Mouse (Mus musculus) heart, embryonic 12.5 days (tissue): ENCODE data around the gene Atic. TPM values are rescaled to one million over a fixed set of nuclear protein-coding genes. Genes with fewer than 3 reads are reported as not detected.

ENCODE experiments used
- ATAC-seq: fragments of 200-750 bp; cut with Nextera tagmentation; 2 replicates; pipeline ENCODE4 v1.8.0; 2017; ENCODE audit warnings: moderate TSS enrichment, moderate library complexity; ENCODE audit not compliant: insufficient number of reproducible peaks, low FRiP score
- H3K27ac ChIP-seq: fragments of 300-500 bp; sonication (generic); 2 replicates; pipeline ENCODE4 v1.5.1; 2016; ENCODE audit warnings: mild to moderate bottlenecking, moderate library complexity; ENCODE audit not compliant: poor library complexity, severe bottlenecking
- H3K27me3 ChIP-seq: fragments of 300-500 bp; sonication (generic); replicated peaks from 2 replicates; pipeline ENCODE4 v1.6.1; 2016; ENCODE audit warnings: mild to moderate bottlenecking, moderate library complexity
- H3K36me3 ChIP-seq: fragments of 300-500 bp; sonication (generic); 2 replicates; pipeline ENCODE4 v1.6.1; 2016; ENCODE audit warnings: mild to moderate bottlenecking, moderate library complexity
- H3K4me1 ChIP-seq: fragments of 300-500 bp; sonication (generic); replicated peaks from 2 replicates; pipeline ENCODE4 v1.6.1; 2016; ENCODE audit warnings: mild to moderate bottlenecking
- H3K4me2 ChIP-seq: fragments of 300-500 bp; sonication (generic); 2 replicates; pipeline ENCODE4 v1.6.1; 2016; ENCODE audit warnings: mild to moderate bottlenecking, moderate library complexity
- H3K4me3 ChIP-seq: fragments of 300-500 bp; sonication (generic); 2 replicates; pipeline ENCODE4 v1.5.1; 2016; ENCODE audit warnings: mild to moderate bottlenecking
- H3K9ac ChIP-seq: fragments of 300-500 bp; sonication (generic); 2 replicates; pipeline ENCODE4 v1.6.1; 2016; ENCODE audit warnings: mild to moderate bottlenecking, moderate library complexity
- H3K9me3 ChIP-seq: fragments of 300-500 bp; sonication (generic); replicated peaks from 2 replicates; pipeline ENCODE4 v1.6.1; 2016; ENCODE audit warnings: mild to moderate bottlenecking, moderate library complexity
- WGBS: fragments of 180-500 bp; shearing (Covaris S2); methylation state at CpG from one replicate; pipeline ENCODE4 v1.1.7; 2016; 5-methylcytosine and 5-hydroxymethylcytosine counted together
- polyA plus RNA-seq: library from polyadenylated mRNA; unstranded; fragments of >200 nt; fragmentation: Nextera tagmentation; extraction: Ambion mirVana; gene quantifications from 2 replicates; pipeline ENCODE4 v1.2.1, GENCODE M21; 2016

The Atic gene
- polyA plus RNA-seq, 1 experiment from 2014 or later = 44.2 TPM

GRCm38 (mm10) chr1:71595365-71595764, 38.4 kb downstream of the Atic start:
- H3K27me3 ChIP-seq = no peaks in the 10 kb centered on the region
- H3K36me3 ChIP-seq = peaks cover 89% of the 10 kb centered on the region
- H3K9me3 ChIP-seq = no peaks in the 10 kb centered on the region
- no peaks in the 10 kb centered on the region for H3K4me1 ChIP-seq
- no peak overlapping the region for H3K4me3 ChIP-seq
- no peak for ATAC-seq
- no peak overlapping the region for H3K27ac ChIP-seq
- no peak overlapping the region for H3K4me2 ChIP-seq
- no peak overlapping the region for H3K9ac ChIP-seq
- WGBS = 84% methylated on average over 4 of the region's 4 CpGs

GRCm38 (mm10) chr1:71605751-71606150, 48.8 kb downstream of the Atic start:
- Histone ChIP-seq H3K9me3 (no peaks in the 10 kb centered on the region), H3K4me2 (no peak overlapping the region), H3K4me1 (no peaks in the 10 kb centered on the region), H3K27me3 (no peaks in the 10 kb centered on the region), H3K36me3 (peaks cover 88% of the 10 kb centered on the region), H3K9ac (no peak overlapping the region), H3K27ac (no peak overlapping the region), H3K4me3 (no peak overlapping the region)
- WGBS = 88% methylated on average over 2 of the region's 2 CpGs
- ATAC-seq = no peak

GRCm38 (mm10) chr1:71606600-71607325, 49.8 kb downstream of the Atic start:
- H3K27me3 ChIP-seq = no peaks in the 10 kb centered on the region
- peaks cover 89% of the 10 kb centered on the region for H3K36me3 ChIP-seq
- no peak for ATAC-seq
- no peak overlapping the region for H3K4me3 ChIP-seq
- H3K9ac ChIP-seq = no peak overlapping the region
- no peaks in the 10 kb centered on the region for H3K4me1 ChIP-seq
- WGBS = 93% methylated on average over 8 of the region's 8 CpGs
- no peak overlapping the region for H3K27ac ChIP-seq
- H3K4me2 ChIP-seq = no peak overlapping the region
- no peaks in the 10 kb centered on the region for H3K9me3 ChIP-seq

- WGBS = 93% methylated on average over 37 of the region's 37 CpGs
- Histone ChIP-seq H3K4me3 (no peak overlapping the region), H3K4me2 (no peak overlapping the region), H3K27me3 (no peaks in the 10 kb centered on the region), H3K9ac (no peak overlapping the region), H3K9me3 (no peaks in the 10 kb centered on the region), H3K27ac (no peak overlapping the region), H3K36me3 (peaks cover 93% of the 10 kb centered on the region), H3K4me1 (no peaks in the 10 kb centered on the region)
- no peak; the same call in 1 of the 2 replicates for ATAC-seq
Measured at GRCm38 (mm10) chr1:71609057-71609775, 52.3 kb downstream of the Atic start.

- no peaks in the 10 kb centered on the region for H3K4me1 ChIP-seq
- H3K9me3 ChIP-seq = no peaks in the 10 kb centered on the region
- no peak overlapping the region for H3K9ac ChIP-seq
- H3K4me2 ChIP-seq = no peak overlapping the region
- ATAC-seq = no peak
- no peaks in the 10 kb centered on the region for H3K27me3 ChIP-seq
- H3K27ac ChIP-seq = no peak overlapping the region
- WGBS = 82% methylated on average over 5 of the region's 5 CpGs
- no peak overlapping the region for H3K4me3 ChIP-seq
- peaks cover 93% of the 10 kb centered on the region for H3K36me3 ChIP-seq
Measured at GRCm38 (mm10) chr1:71609916-71610315, 53.0 kb downstream of the Atic start.

GRCm38 (mm10) chr1:71612256-71612655, 55.3 kb downstream of the Atic start:
- Histone ChIP-seq H3K27me3 (no peaks in the 10 kb centered on the region), H3K9me3 (no peaks in the 10 kb centered on the region), H3K4me1 (no peaks in the 10 kb centered on the region), H3K27ac (no peak overlapping the region), H3K36me3 (peaks cover 92% of the 10 kb centered on the region), H3K4me2 (no peak overlapping the region), H3K4me3 (no peak overlapping the region), H3K9ac (no peak overlapping the region)
- ATAC-seq = no peak
- 91% methylated on average over 21 of the region's 21 CpGs for WGBS

GRCm38 (mm10) chr1:71614545-71615246, 57.7 kb downstream of the Atic start:
- no peak overlapping the region for H3K9ac ChIP-seq
- WGBS = 73% methylated on average over 8 of the region's 8 CpGs
- H3K27ac ChIP-seq = no peak overlapping the region
- no peaks in the 10 kb centered on the region for H3K27me3 ChIP-seq
- H3K4me2 ChIP-seq = no peak overlapping the region
- no peak for ATAC-seq
- H3K36me3 ChIP-seq = peaks cover 95% of the 10 kb centered on the region
- H3K9me3 ChIP-seq = no peaks in the 10 kb centered on the region
- H3K4me3 ChIP-seq = no peak overlapping the region
- no peaks in the 10 kb centered on the region for H3K4me1 ChIP-seq

GRCm38 (mm10) chr1:71621526-71621925, 64.6 kb downstream of the Atic start:
- no peak for ATAC-seq
- Histone ChIP-seq H3K4me3 (no peak overlapping the region), H3K9ac (no peak overlapping the region), H3K27ac (no peak overlapping the region), H3K27me3 (no peaks in the 10 kb centered on the region), H3K4me1 (no peaks in the 10 kb centered on the region; the same call in 1 of the 2 replicates), H3K4me2 (no peak overlapping the region), H3K9me3 (no peaks in the 10 kb centered on the region), H3K36me3 (peaks cover 94% of the 10 kb centered on the region)
- 91% methylated on average over 2 of the region's 2 CpGs for WGBS

- H3K27me3 ChIP-seq = no peaks in the 10 kb centered on the region
- H3K36me3 ChIP-seq = peaks cover 94% of the 10 kb centered on the region
- no peaks in the 10 kb centered on the region; the same call in 1 of the 2 replicates for H3K4me1 ChIP-seq
- no peaks in the 10 kb centered on the region for H3K9me3 ChIP-seq
- no peak overlapping the region for H3K27ac ChIP-seq
- 89% methylated on average over 6 of the region's 6 CpGs for WGBS
- H3K4me2 ChIP-seq = no peak overlapping the region
- H3K9ac ChIP-seq = no peak overlapping the region
- no peak for ATAC-seq
- H3K4me3 ChIP-seq = no peak overlapping the region
Measured at GRCm38 (mm10) chr1:71623625-71624024, 66.7 kb downstream of the Atic start.
